ENCODE assay signal across 15 mouse cellular contexts in genomic region chr10:93572209-93572608, GRCm38 (mm10). TPM values are rescaled to one million over a fixed set of nuclear protein-coding genes. Genes with fewer than 3 reads are reported as not detected.
"Had no signal": no experiment of that assay in that cellular context is flagged by ENCODE, and none has a peak within 500 bp of the region (broad histone marks: within the 10 kb centered on the region; RNA-seq: fewer than 3 reads in every experiment).

No protein-coding gene starts in this region.

- H3K27ac ChIP-seq: kidney, postnatal 0 days; left cerebral cortex, adult 2 months; limb, embryonic 10.5 days; liver, embryonic 13.5 days; macrophage; midbrain, embryonic 15.5 days; neural tube, embryonic 12.5 days had no signal

- H3K9me3 ChIP-seq: limb, embryonic 10.5 days; liver, embryonic 13.5 days; megakaryocyte, embryonic 14.5 days; midbrain, embryonic 15.5 days; neural tube, embryonic 12.5 days had no signal

- H3K36me3 ChIP-seq: limb, embryonic 10.5 days; liver, embryonic 13.5 days; midbrain, embryonic 15.5 days; neural tube, embryonic 12.5 days had no signal

- ATAC-seq: midbrain, embryonic 15.5 days had no signal

- H3K4me3 ChIP-seq: left cerebral cortex, adult 2 months; limb, embryonic 10.5 days; liver, embryonic 13.5 days; megakaryocyte, embryonic 14.5 days; midbrain, embryonic 15.5 days; neural tube, embryonic 12.5 days had no signal

- H3K9ac ChIP-seq: liver, embryonic 13.5 days; lung, embryonic 14.5 days; midbrain, embryonic 15.5 days; neural tube, embryonic 12.5 days had no signal

- H3K4me2 ChIP-seq: liver, embryonic 13.5 days; lung, embryonic 14.5 days; midbrain, embryonic 11.5 days; midbrain, embryonic 15.5 days; neural tube, embryonic 12.5 days had no signal

- H3K4me1 ChIP-seq: limb, embryonic 10.5 days; liver, embryonic 13.5 days; midbrain, embryonic 15.5 days; neural tube, embryonic 12.5 days had no signal

- DNase-seq: kidney, adult 8-10 months; kidney, postnatal 4 days; liver, embryonic 13.5 days; lung, embryonic 14.5 days; lung, postnatal 14 days; thymus, adult 18-20 months; thymus, postnatal 25 days had no signal

- H3K27me3 ChIP-seq: liver, embryonic 13.5 days; midbrain, embryonic 15.5 days; neural tube, embryonic 12.5 days had no signal

RNA-seq across cellular contexts. Expression of gene Ccdc38, which starts 31.8 kb away (rescaled TPM):
- polyA plus RNA-seq: macrophage had no signal

RNA-seq across cellular contexts. Expression of gene Amdhd1, which starts 32.4 kb away (rescaled TPM):
- polyA plus RNA-seq: neural tube, embryonic 12.5 days had no signal
